Mouse (Mus musculus) midbrain, postnatal 0 days (tissue): Measurements from ENCODE around the gene Rag1. TPM values are rescaled to one million over a fixed set of nuclear protein-coding genes. Genes with fewer than 3 reads are reported as not detected.

Experiments used
- ATAC-seq: fragments of 200-750 bp; cut with Nextera tagmentation; 2 replicates; pipeline ENCODE4 v1.8.0; 2017; ENCODE audit warnings: moderate number of reproducible peaks, mild to moderate bottlenecking, moderate TSS enrichment, moderate library complexity; ENCODE audit not compliant: low FRiP score
- DNase-seq: peaks from one replicate; pipeline ENCODE4 v3.0.0-alpha.2; 2015; ENCODE audit warnings: low spot score
- H3K27ac ChIP-seq: fragments of 300-500 bp; sonication (generic); 2 replicates; pipeline ENCODE4 v1.5.1; 2014; ENCODE audit warnings: low read depth, mild to moderate bottlenecking, low read length, mixed read lengths
- H3K27me3 ChIP-seq: fragments of 300-500 bp; sonication (generic); 2 replicates; pipeline ENCODE4 v1.6.1; 2014; ENCODE audit warnings: low read length, control low read depth, mixed read lengths; ENCODE audit not compliant: insufficient read depth
- H3K36me3 ChIP-seq: fragments of 300-500 bp; sonication (generic); 2 replicates; pipeline ENCODE4 v1.6.1; 2014; ENCODE audit warnings: low read length, control low read depth, mixed read lengths; ENCODE audit not compliant: insufficient read depth
- H3K4me1 ChIP-seq: fragments of 300-500 bp; sonication (generic); 2 replicates; pipeline ENCODE4 v1.6.1; 2014; ENCODE audit warnings: mild to moderate bottlenecking, control low read depth, antibody characterized with exemption, low read length, mixed read lengths; ENCODE audit not compliant: insufficient read depth
- H3K4me2 ChIP-seq: fragments of 300-500 bp; sonication (generic); 2 replicates; pipeline ENCODE4 v1.6.1; 2014; ENCODE audit warnings: low read depth, mild to moderate bottlenecking, low read length, mixed read lengths; ENCODE audit not compliant: poor library complexity, severe bottlenecking
- H3K4me3 ChIP-seq: fragments of 300-500 bp; sonication (generic); 2 replicates; pipeline ENCODE4 v1.5.1; 2014; ENCODE audit warnings: low read depth, mild to moderate bottlenecking, low read length, moderate library complexity
- H3K9ac ChIP-seq: fragments of 300-500 bp; sonication (generic); replicated peaks from 2 replicates; pipeline ENCODE4 v1.6.1; 2014; ENCODE audit warnings: mild to moderate bottlenecking, low read length, moderate library complexity, mixed read lengths; ENCODE audit not compliant: poor library complexity, severe bottlenecking
- H3K9me3 ChIP-seq: fragments of 300-500 bp; sonication (generic); 2 replicates; pipeline ENCODE4 v1.6.1; 2016; ENCODE audit warnings: low read length, control low read depth
- CTCF ChIP-seq: IDR thresholded peaks from 2 replicates; pipeline ENCODE4 v1.5.1; 2016; ENCODE audit warnings: antibody characterized with exemption, mild to moderate bottlenecking
- WGBS: fragments of 180-500 bp; shearing (Covaris S2); extraction: QIAGEN DNeasy Blood & Tissue Kit; methylation state at CpG from one replicate; pipeline ENCODE4 v1.1.7; 2014; 5-methylcytosine and 5-hydroxymethylcytosine counted together
- polyA plus RNA-seq: library from polyadenylated mRNA; unstranded; fragments of >200 nt; fragmentation: Nextera tagmentation; extraction: Ambion mirVana; gene quantifications from 2 replicates; pipeline ENCODE4 v1.2.1, GENCODE M21; 2015
- total RNA-seq: library from RNA; depleted of rRNA; stranded (reverse); fragments of >200 nt; gene quantifications from 2 replicates; pipeline ENCODE4 v1.2.3, GENCODE M21; 2014; rRNA removed

Gene Rag1
- 0.27 and 0.42 TPM in 2 replicates for total RNA-seq
- polyA plus RNA-seq: 0.04 TPM in 2 replicates

DNA sequence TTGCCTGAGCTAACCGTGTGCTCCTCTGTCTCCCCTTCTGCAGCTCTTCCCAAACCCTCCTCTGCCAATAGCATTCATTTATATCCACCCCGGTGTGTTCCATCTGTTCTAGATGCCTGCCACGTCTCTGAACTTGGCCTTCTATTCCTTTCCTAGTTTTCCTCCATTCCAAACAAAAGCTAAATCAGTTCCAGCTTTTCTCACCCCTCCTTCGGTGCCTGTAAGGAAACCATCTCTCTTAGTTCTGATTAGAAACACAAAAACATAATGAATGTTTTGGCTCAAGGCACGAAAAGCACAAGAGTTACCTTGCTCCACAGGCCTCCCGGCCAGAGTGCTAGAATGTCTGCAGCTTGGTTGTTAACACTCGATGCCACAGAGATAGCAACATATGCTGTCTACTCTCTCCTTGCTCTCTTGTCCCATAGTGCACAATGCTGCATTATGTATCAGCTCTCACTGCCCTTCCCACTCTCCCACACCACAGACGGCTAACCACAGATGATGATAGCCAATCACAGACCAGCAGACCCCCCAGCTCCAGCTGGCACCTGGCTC lies at the start of gene Rag1, which contains the start of gene B230118H07Rik:
TSS of gene Rag1 (minus strand) at position 388 of the 558 bp plus-strand sequence.
TSS of gene B230118H07Rik (minus strand) at position 419 of the 558 bp plus-strand sequence.
- Histone ChIP-seq H3K9me3 (no peaks in the 10 kb centered on the region), H3K4me3 (no peak within 1 kb of the TSS), H3K9ac (no peak within 1 kb of the TSS), H3K36me3 (no peaks in the 10 kb centered on the region), H3K4me2 (no peak within 1 kb of the TSS), H3K27me3 (no peaks in the 10 kb centered on the region), H3K4me1 (no peaks in the 10 kb centered on the region), H3K27ac (no peak within 1 kb of the TSS)
- no peak for TF ChIP-seq CTCF
- ATAC-seq: no peak
- peak; percentile 43 for DNase-seq
- 32% methylated on average over 8 of the region's 8 CpGs for WGBS

GRCm38 (mm10) chr2:101695584-101695983 lies 46.3 kb upstream of the Rag1 start:
- Histone ChIP-seq H3K4me1 (no peaks in the 10 kb centered on the region), H3K4me3 (no peak overlapping the region), H3K9me3 (no peaks in the 10 kb centered on the region), H3K27me3 (no peaks in the 10 kb centered on the region), H3K9ac (no peak overlapping the region), H3K27ac (no peak overlapping the region), H3K4me2 (no peak overlapping the region), H3K36me3 (peaks cover 23% of the 10 kb centered on the region)
- DNase-seq: no peak
- no peak for TF ChIP-seq CTCF
- WGBS: 90% methylated on average over 7 of the region's 7 CpGs
- no peak for ATAC-seq

DNA sequence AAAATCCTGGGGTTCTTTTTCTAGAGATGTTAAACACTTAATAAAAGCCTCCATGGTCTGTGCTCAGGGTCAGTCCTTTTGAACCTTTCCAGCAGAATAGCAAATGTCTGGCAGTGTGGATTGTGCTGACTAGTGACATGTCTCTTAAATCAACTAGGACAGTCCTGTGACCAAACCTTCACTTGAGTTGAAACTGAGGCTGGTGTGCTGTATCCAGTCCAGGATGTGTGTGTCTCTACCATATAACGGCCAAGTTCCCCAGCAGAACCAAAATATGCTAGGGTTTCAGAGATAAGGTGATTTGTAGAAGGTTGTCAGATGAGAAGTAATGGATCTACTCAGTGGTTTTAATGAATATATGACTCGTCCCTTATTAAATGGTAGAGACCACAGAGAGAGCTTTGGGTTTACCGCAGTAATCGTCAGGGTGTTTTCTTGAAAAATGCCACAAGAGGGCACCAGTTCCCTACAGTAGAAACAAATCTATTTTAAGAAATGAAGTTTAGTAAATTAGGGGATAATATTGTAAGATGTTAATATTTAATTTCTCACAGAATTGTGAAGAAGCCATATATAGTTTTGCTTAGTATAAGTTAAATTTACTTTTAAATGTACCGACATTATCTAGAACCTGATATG lies 44.4 kb upstream of the Rag1 start:
- H3K27ac ChIP-seq: no peak overlapping the region
- H3K36me3 ChIP-seq: peaks cover 23% of the 10 kb centered on the region
- no peak for ATAC-seq
- no peak overlapping the region for H3K4me3 ChIP-seq
- H3K9me3 ChIP-seq: no peaks in the 10 kb centered on the region
- 59% methylated on average over 5 of the region's 5 CpGs for WGBS
- H3K27me3 ChIP-seq: no peaks in the 10 kb centered on the region
- peak; percentile 84 for TF ChIP-seq CTCF
- no peak overlapping the region for H3K4me2 ChIP-seq
- no peaks in the 10 kb centered on the region for H3K4me1 ChIP-seq
- H3K9ac ChIP-seq: no peak overlapping the region
- DNase-seq: peak; percentile 52

DNA sequence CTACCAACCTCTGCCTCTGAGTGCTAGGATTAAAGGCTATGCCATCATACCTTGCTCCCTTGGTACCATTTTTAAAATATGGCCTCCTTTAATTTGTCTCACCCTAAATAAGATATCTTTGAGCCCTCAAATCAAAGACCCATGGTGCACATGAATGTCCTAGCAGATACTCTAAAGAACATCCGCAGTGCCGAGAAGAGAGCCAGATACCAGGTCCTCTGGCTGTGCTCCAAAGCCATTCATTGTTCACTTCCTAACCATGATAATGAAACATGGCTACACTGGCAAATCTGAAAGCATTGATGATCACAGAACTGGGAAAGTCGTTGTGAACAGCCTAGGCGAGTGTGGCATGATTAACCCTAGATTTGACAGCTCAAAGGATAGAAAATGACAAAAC lies 43.7 kb upstream of the Rag1 start:
- 60% methylated on average over 4 of the region's 4 CpGs for WGBS
- H3K27me3 ChIP-seq: no peaks in the 10 kb centered on the region
- H3K36me3 ChIP-seq: peaks cover 19% of the 10 kb centered on the region
- no peak for ATAC-seq
- H3K9ac ChIP-seq: no peak overlapping the region
- DNase-seq: no peak
- H3K4me3 ChIP-seq: no peak overlapping the region
- no peaks in the 10 kb centered on the region for H3K9me3 ChIP-seq
- no peaks in the 10 kb centered on the region for H3K4me1 ChIP-seq
- H3K27ac ChIP-seq: no peak overlapping the region
- no peak overlapping the region for H3K4me2 ChIP-seq
- TF ChIP-seq CTCF: no peak

DNA sequence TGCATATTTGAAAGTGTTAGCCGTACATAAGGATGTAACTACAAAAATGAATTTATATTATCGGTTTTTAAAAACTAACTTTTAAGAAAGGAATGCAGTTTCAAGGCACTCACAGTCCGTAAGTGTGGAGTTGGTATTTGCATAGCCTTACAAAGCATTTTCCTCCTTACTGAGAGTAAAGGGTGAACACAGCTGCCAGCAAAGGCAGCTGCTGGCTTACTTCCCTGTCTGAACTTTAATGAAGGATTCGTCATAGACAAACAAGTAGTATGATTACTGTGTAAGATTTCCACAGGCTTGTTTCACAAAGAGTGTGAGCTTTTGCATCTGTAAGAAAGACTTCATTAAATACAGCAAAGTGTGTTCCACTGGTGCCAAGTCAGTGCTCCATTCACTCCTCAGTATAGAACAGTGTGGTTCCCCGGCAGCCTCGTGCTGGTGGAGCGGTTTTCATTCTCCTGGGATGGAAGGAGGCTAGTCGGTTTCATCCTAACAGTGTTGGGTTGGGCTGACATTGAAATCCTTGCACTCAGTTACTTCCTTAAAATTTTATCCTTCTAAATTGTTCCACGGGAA lies 41.0 kb upstream of the Rag1 start:
- no peaks in the 10 kb centered on the region for H3K27me3 ChIP-seq
- H3K27ac ChIP-seq: no peak overlapping the region
- DNase-seq (no peak), ATAC-seq (no peak)
- TF ChIP-seq CTCF: no peak
- WGBS: 83% methylated on average over 9 of the region's 9 CpGs
- H3K9ac ChIP-seq: no peak overlapping the region
- no peaks in the 10 kb centered on the region for H3K9me3 ChIP-seq
- H3K4me2 ChIP-seq: no peak overlapping the region
- H3K4me3 ChIP-seq: no peak overlapping the region
- H3K36me3 ChIP-seq: peaks cover 5% of the 10 kb centered on the region; the same call in 1 of the 2 replicates
- H3K4me1 ChIP-seq: no peaks in the 10 kb centered on the region

DNA sequence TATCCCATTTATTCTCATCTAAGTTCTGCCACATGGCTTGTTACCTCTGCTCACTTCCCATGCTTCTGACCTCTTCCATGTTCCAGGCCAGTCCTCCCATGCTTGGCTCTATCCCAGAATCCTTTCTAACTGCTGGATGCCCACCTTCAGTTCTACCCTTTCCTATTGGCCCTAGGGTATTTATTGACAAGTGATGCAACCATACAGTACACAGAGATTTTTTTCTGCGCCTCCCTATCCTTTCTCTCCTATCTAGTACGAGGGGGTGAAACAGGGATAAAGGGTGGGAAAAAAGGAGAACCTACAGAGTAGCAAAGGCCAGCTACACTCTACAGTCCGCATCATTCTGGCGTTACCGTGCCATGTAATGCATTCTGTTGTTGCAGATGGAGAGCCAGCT lies 38.7 kb upstream of the Rag1 start:
- ATAC-seq (no peak), DNase-seq (no peak)
- Histone ChIP-seq H3K27me3 (no peaks in the 10 kb centered on the region), H3K4me3 (no peak overlapping the region), H3K36me3 (peaks cover 8% of the 10 kb centered on the region; the same call in 1 of the 2 replicates), H3K4me2 (no peak overlapping the region), H3K9ac (no peak overlapping the region), H3K9me3 (no peaks in the 10 kb centered on the region), H3K27ac (no peak overlapping the region), H3K4me1 (no peaks in the 10 kb centered on the region)
- 94% methylated on average over 5 of the region's 5 CpGs for WGBS
- TF ChIP-seq CTCF: no peak
